Mouse (Mus musculus): ENCODE data around the gene Auh. TPM values are rescaled to one million over a fixed set of nuclear protein-coding genes. Genes with fewer than 3 reads are reported as not detected.

Auh gene
- polyA plus RNA-seq, 1 experiment from 2014 or later, result 63.5 TPM

DNA sequence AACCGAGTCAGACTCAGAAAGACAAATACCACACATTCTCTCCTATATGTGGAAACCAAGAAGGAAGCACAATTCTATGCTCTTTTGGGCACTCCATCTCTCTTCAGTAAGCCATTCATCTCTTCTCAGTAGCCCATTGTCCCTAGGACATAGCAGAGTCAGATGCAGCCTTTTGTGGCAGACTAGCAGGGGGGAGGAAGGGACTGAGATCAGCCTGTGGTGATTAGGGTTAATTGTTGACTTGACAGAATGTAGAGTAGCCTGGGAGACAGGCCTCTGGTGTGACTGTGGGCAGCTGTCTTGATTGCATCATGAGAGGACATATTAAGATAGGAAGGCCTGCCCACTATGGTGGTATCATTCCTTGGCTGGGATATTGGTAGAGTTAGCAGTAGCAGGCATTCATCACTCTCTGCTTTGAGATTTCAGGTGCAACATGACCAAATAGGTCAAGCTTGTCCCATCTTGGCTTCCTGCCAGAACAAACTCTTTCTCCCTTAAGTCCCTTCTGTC is 13.5 kb upstream of the Auh start:
- no peak overlapping the region for H3K27ac ChIP-seq (ENCODE audit: low read length)
- H3K9me3 ChIP-seq (ENCODE audit: control insufficient read depth, low read length), result no peaks in the 10 kb centered on the region
- WGBS, result 55% methylated on average over 1 of the region's 1 CpGs
- H3K4me1 ChIP-seq (replicated peaks; ENCODE audit: control insufficient read depth, insufficient read depth, low read length), result 0 out of 2 replicates have a peak, but pooled peaks cover 7% of the 10 kb centered on the region
- no peaks in the 10 kb centered on the region for H3K36me3 ChIP-seq (ENCODE audit: control insufficient read depth, insufficient read depth)
- no peak overlapping the region for H3K9ac ChIP-seq (replicated peaks; ENCODE audit: low read depth, low read length)
- H3K27me3 ChIP-seq (replicated peaks; ENCODE audit: control insufficient read depth, insufficient read depth, low read length), result no peaks in the 10 kb centered on the region
- no peak overlapping the region for H3K4me2 ChIP-seq (ENCODE audit: low read length)
- no peak for ATAC-seq
- no peak overlapping the region for H3K4me3 ChIP-seq (replicated peaks; ENCODE audit: low read length)

GRCm38 (mm10) chr13:52940956-52941355 is 11.5 kb upstream of the Auh start:
- Histone ChIP-seq H3K4me1 (replicated peaks; ENCODE audit: control insufficient read depth, insufficient read depth, low read length) (0 out of 2 replicates have a peak, but pooled peaks cover 5% of the 10 kb centered on the region), H3K9ac (replicated peaks; ENCODE audit: low read depth, low read length) (no peak overlapping the region), H3K36me3 (ENCODE audit: control insufficient read depth, insufficient read depth) (no peaks in the 10 kb centered on the region), H3K4me3 (replicated peaks; ENCODE audit: low read length) (no peak overlapping the region), H3K4me2 (ENCODE audit: low read length) (no peak overlapping the region), H3K27me3 (replicated peaks; ENCODE audit: control insufficient read depth, insufficient read depth, low read length) (no peaks in the 10 kb centered on the region), H3K27ac (ENCODE audit: low read length) (no peak overlapping the region), H3K9me3 (ENCODE audit: control insufficient read depth, low read length) (no peaks in the 10 kb centered on the region)
- 85% methylated on average over 7 of the region's 7 CpGs for WGBS
- no peak for ATAC-seq

GRCm38 (mm10) chr13:52930582-52930981 is 1.1 kb upstream of the Auh start:
- Histone ChIP-seq H3K4me1 (replicated peaks; ENCODE audit: control insufficient read depth, insufficient read depth, low read length) (peaks cover 20% of the 10 kb centered on the region), H3K27ac (ENCODE audit: low read length) (no peak overlapping the region), H3K4me2 (ENCODE audit: low read length) (no peak overlapping the region), H3K4me3 (replicated peaks; ENCODE audit: low read length) (no peak overlapping the region), H3K9ac (replicated peaks; ENCODE audit: low read depth, low read length) (no peak overlapping the region), H3K27me3 (replicated peaks; ENCODE audit: control insufficient read depth, insufficient read depth, low read length) (no peaks in the 10 kb centered on the region), H3K9me3 (ENCODE audit: control insufficient read depth, low read length) (no peaks in the 10 kb centered on the region), H3K36me3 (ENCODE audit: control insufficient read depth, insufficient read depth) (no peaks in the 10 kb centered on the region)
- no peak for ATAC-seq
- 40% methylated on average over 10 of the region's 10 CpGs for WGBS

DNA sequence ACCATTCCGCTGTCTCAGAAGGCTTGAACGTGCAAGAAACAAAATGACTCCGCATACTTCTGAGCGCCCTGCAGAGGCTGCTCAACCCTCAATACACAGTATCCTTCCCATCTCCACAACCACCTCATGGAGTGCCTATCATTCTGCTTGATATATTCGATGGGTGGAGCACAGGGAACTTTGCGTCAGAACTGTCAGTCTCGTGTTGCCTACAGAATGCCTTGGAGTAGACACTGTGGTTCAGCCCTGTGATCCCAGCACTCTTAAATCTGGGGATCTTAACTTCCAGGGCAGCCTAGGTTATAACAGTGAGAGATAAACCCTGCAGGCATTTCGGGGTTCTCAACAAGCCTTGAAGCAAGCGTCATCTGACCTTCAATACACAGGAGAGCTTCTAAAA is 1.1 kb downstream of the Auh start:
- Histone ChIP-seq H3K27me3 (replicated peaks; ENCODE audit: control insufficient read depth, insufficient read depth, low read length) (no peaks in the 10 kb centered on the region), H3K27ac (ENCODE audit: low read length) (no peak overlapping the region), H3K9ac (replicated peaks; ENCODE audit: low read depth, low read length) (peak overlapping the region; percentile 4; the same call in 1 of the 2 replicates), H3K9me3 (ENCODE audit: control insufficient read depth, low read length) (no peaks in the 10 kb centered on the region), H3K4me1 (replicated peaks; ENCODE audit: control insufficient read depth, insufficient read depth, low read length) (peaks cover 20% of the 10 kb centered on the region), H3K36me3 (ENCODE audit: control insufficient read depth, insufficient read depth) (no peaks in the 10 kb centered on the region), H3K4me3 (replicated peaks; ENCODE audit: low read length) (peak overlapping the region; percentile 81), H3K4me2 (ENCODE audit: low read length) (peak overlapping the region; percentile 70)
- ATAC-seq, result no peak
- WGBS, result 66% methylated on average over 9 of the region's 9 CpGs

DNA sequence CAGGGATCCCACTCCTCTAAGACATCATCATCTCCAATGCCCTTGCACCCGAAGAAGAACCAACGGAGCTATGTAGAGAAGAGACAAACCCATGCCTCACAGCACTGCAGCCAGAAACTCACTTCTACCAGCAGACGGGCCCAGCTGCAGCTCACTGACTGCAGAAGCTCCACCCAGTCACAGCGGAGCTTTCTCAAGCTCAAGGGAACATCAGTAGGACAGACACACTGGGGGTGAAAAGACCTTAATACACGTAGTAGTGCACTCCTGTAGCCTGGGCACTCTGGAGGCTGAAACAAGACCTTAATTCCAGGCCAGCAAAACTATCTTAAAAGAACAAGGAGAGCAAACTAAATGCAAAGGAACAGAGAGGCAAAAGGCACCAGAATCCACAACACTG is 5.0 kb downstream of the Auh start:
- 89% methylated on average over 5 of the region's 5 CpGs for WGBS
- no peaks in the 10 kb centered on the region for H3K27me3 ChIP-seq (replicated peaks; ENCODE audit: control insufficient read depth, insufficient read depth, low read length)
- H3K4me3 ChIP-seq (replicated peaks; ENCODE audit: low read length), result no peak overlapping the region
- H3K4me2 ChIP-seq (ENCODE audit: low read length), result no peak overlapping the region
- H3K9me3 ChIP-seq (ENCODE audit: control insufficient read depth, low read length), result no peaks in the 10 kb centered on the region
- H3K36me3 ChIP-seq (ENCODE audit: control insufficient read depth, insufficient read depth), result no peaks in the 10 kb centered on the region
- no peak overlapping the region for H3K9ac ChIP-seq (replicated peaks; ENCODE audit: low read depth, low read length)
- no peak overlapping the region for H3K27ac ChIP-seq (ENCODE audit: low read length)
- peaks cover 17% of the 10 kb centered on the region for H3K4me1 ChIP-seq (replicated peaks; ENCODE audit: control insufficient read depth, insufficient read depth, low read length)
- no peak for ATAC-seq

DNA sequence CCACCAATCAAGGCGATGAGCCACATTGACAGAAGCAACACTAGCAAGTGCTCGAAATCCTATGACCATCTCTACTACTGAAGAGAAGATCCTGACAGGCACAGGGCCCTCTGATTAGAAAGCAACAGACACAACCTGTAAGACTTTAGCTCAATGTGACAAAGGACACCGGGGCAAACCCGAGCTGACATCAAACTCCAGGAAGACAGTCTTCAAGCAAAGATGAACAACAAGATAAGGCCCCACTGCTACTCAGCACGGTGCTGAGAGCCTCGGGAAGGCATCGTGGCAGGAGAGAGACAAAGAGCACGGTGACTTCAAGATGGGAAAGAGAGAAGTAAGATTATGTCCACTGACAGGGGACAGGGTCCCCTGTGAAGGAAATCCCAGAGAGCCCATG is 7.5 kb downstream of the Auh start:
- Histone ChIP-seq H3K4me1 (replicated peaks; ENCODE audit: control insufficient read depth, insufficient read depth, low read length) (no peaks in the 10 kb centered on the region), H3K27ac (ENCODE audit: low read length) (no peak overlapping the region), H3K27me3 (replicated peaks; ENCODE audit: control insufficient read depth, insufficient read depth, low read length) (no peaks in the 10 kb centered on the region), H3K4me2 (ENCODE audit: low read length) (no peak overlapping the region), H3K4me3 (replicated peaks; ENCODE audit: low read length) (no peak overlapping the region), H3K9me3 (ENCODE audit: control insufficient read depth, low read length) (no peaks in the 10 kb centered on the region), H3K9ac (replicated peaks; ENCODE audit: low read depth, low read length) (no peak overlapping the region), H3K36me3 (ENCODE audit: control insufficient read depth, insufficient read depth) (no peaks in the 10 kb centered on the region)
- no peak for ATAC-seq
- WGBS, result 92% methylated on average over 8 of the region's 8 CpGs

GRCm38 (mm10) chr13:52921065-52921825 is 8.2 kb downstream of the Auh start:
- 87% methylated on average over 7 of the region's 7 CpGs for WGBS
- H3K4me2 ChIP-seq (ENCODE audit: low read length), result no peak overlapping the region
- no peaks in the 10 kb centered on the region for H3K9me3 ChIP-seq (ENCODE audit: control insufficient read depth, low read length)
- H3K27me3 ChIP-seq (replicated peaks; ENCODE audit: control insufficient read depth, insufficient read depth, low read length), result no peaks in the 10 kb centered on the region
- ATAC-seq, result no peak
- H3K27ac ChIP-seq (ENCODE audit: low read length), result no peak overlapping the region
- H3K36me3 ChIP-seq (ENCODE audit: control insufficient read depth, insufficient read depth), result no peaks in the 10 kb centered on the region
- H3K9ac ChIP-seq (replicated peaks; ENCODE audit: low read depth, low read length), result no peak overlapping the region
- H3K4me3 ChIP-seq (replicated peaks; ENCODE audit: low read length), result no peak overlapping the region
- H3K4me1 ChIP-seq (replicated peaks; ENCODE audit: control insufficient read depth, insufficient read depth, low read length), result no peaks in the 10 kb centered on the region

DNA sequence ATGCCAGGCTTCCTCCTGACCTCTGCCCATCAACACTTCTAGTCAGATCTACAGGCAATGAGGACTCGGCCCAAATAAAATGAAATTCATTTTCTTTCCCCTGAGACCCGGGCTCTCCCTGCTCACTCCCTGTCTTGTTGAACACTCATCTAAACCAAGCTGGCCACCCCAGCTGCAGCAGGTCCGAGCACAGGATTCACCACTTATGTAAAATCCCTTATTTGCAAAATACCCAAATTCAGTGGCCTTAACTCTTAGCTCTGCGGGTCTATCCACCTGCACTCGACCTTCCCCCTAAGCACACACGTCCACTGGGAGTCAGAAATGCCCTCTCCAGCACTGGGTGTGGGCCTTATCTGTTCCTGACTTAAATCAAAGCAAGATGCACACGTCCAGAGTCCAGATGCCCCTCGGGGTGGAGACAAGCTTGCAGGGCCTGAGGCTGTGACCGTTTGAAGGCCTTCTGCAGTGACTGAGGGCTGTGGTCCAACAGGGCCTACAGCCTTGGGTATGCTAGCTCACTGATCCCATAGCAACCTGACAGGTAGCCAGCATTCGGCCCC is 9.6 kb downstream of the Auh start:
- Histone ChIP-seq H3K9ac (replicated peaks; ENCODE audit: low read depth, low read length) (no peak overlapping the region), H3K9me3 (ENCODE audit: control insufficient read depth, low read length) (no peaks in the 10 kb centered on the region), H3K4me3 (replicated peaks; ENCODE audit: low read length) (no peak overlapping the region), H3K4me2 (ENCODE audit: low read length) (no peak overlapping the region), H3K36me3 (ENCODE audit: control insufficient read depth, insufficient read depth) (no peaks in the 10 kb centered on the region), H3K27ac (ENCODE audit: low read length) (no peak overlapping the region), H3K27me3 (replicated peaks; ENCODE audit: control insufficient read depth, insufficient read depth, low read length) (no peaks in the 10 kb centered on the region), H3K4me1 (replicated peaks; ENCODE audit: control insufficient read depth, insufficient read depth, low read length) (0 out of 2 replicates have a peak, but pooled peaks cover 3% of the 10 kb centered on the region)
- no peak for ATAC-seq
- WGBS, result 82% methylated on average over 10 of the region's 10 CpGs

DNA sequence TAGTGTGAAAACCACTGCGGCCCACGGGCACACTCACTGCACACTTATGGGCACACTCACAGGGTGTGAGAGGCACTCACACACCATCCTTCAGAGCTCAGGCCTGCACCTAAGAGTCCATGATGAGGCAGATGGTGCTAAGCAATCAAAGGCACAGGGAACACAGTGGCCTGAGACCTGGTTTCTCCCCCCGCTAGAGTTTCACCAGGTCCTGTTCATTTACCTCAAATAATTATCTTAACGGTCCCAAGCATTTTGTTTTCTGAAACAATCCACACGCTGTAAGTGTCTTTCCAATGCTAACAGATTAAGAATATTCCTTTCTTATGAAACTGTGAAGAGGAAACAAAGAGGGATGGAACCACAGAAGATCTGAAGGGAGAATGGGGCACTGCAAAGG is 11.1 kb downstream of the Auh start:
- Histone ChIP-seq H3K27me3 (replicated peaks; ENCODE audit: control insufficient read depth, insufficient read depth, low read length) (no peaks in the 10 kb centered on the region), H3K9me3 (ENCODE audit: control insufficient read depth, low read length) (no peaks in the 10 kb centered on the region), H3K4me1 (replicated peaks; ENCODE audit: control insufficient read depth, insufficient read depth, low read length) (0 out of 2 replicates have a peak, but pooled peaks cover 6% of the 10 kb centered on the region), H3K36me3 (ENCODE audit: control insufficient read depth, insufficient read depth) (no peaks in the 10 kb centered on the region), H3K9ac (replicated peaks; ENCODE audit: low read depth, low read length) (no peak overlapping the region), H3K4me2 (ENCODE audit: low read length) (no peak overlapping the region), H3K27ac (ENCODE audit: low read length) (no peak overlapping the region), H3K4me3 (replicated peaks; ENCODE audit: low read length) (no peak overlapping the region)
- ATAC-seq, result no peak
- 87% methylated on average over 5 of the region's 5 CpGs for WGBS

All from forebrain, embryonic 16.5 days (tissue).